Mouse (Mus musculus) olfactory bulb, adult 2 months (tissue): ENCODE data around the gene Arhgef3.

Experiments used
- CTCF ChIP-seq: fragments of 200-500 bp; IDR thresholded peaks from 2 replicates; pipeline ENCODE4 v1.5.1; 2012; ENCODE audit warnings: low read depth, mild to moderate bottlenecking, low read length, moderate library complexity; ENCODE audit not compliant: insufficient read depth
- POLR2A ChIP-seq: fragments of 200-500 bp; IDR thresholded peaks from 2 replicates; pipeline ENCODE4 v1.6.1; 2012; ENCODE audit warnings: mild to moderate bottlenecking, low read depth, low read length, moderate library complexity; ENCODE audit not compliant: insufficient read depth

DNA sequence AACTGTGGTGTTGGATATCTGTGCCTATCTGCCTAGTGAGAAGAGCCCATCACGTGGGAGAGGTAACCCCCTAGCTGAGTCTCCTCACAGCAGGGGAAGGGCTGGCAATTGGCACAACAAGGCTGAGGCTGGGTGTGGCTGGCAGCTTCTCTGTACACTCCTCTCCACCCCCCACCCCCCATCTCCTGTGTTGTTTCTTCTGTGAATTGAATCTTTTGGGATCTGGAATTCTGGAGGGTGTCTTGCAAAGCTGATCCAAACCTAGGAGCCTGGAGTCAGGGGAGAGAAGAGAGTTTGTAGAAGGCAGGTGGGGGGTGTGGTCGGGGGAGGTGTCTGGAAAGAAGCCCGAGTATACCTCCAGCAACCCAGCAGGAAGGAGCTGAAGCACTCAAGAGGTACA, 26.8 kb downstream of the Arhgef3 start:
- TF ChIP-seq POLR2A = no peak
- TF ChIP-seq CTCF = no peak
